8 mouse cellular contexts compared by ENCODE assay signal in genomic region chr11:5259944-5260598, GRCm38 (mm10). TPM values are rescaled to one million over a fixed set of nuclear protein-coding genes. Genes with fewer than 3 reads are reported as not detected.
DNase-seq lines count a peak whose midpoint lies in the region; ATAC-seq lines count a peak whose summit lies in the region.

No protein-coding gene starts in this region.

- ATAC-seq in heart, embryonic 14.5 days (ENCODE audit: insufficient number of reproducible peaks, insufficient read depth, low FRiP score, low read depth): no peak
- no peak for ATAC-seq in neural tube, embryonic 12.5 days (ENCODE audit: low FRiP score, low read depth)
- ATAC-seq in erythroid progenitor cell, adult 5-6 weeks (replicated peaks; ENCODE audit: low FRiP score, poor library complexity, severe bottlenecking): no peak

- peak overlapping the region; percentile 87 for H3K9ac ChIP-seq in heart, embryonic 14.5 days (ENCODE audit: low read length)
- H3K9ac ChIP-seq in neural tube, embryonic 12.5 days: no peak overlapping the region

- H3K4me3 ChIP-seq in heart, embryonic 14.5 days (ENCODE audit: control insufficient read depth in 1 of 2, insufficient read depth in 1 of 2, low read depth in 1 of 2, low read length in 2 of 2): peak overlapping the region; percentile 71 to 96
- peak overlapping the region; percentile 96 for H3K4me3 ChIP-seq in embryonic facial prominence, embryonic 10.5 days
- H3K4me3 ChIP-seq in neural tube, embryonic 12.5 days: peak overlapping the region; percentile 88

- peak overlapping the region; percentile 74 for H3K4me2 ChIP-seq in heart, embryonic 14.5 days (ENCODE audit: low read length)
- peak overlapping the region; percentile 81 for H3K4me2 ChIP-seq in neural tube, embryonic 12.5 days (replicated peaks)

- WGBS in heart, embryonic 14.5 days: 28% methylated on average over 10 of the region's 10 CpGs
- WGBS in embryonic facial prominence, embryonic 10.5 days: 68% methylated on average over 10 of the region's 10 CpGs
- WGBS in neural tube, embryonic 12.5 days: 32% methylated on average over 10 of the region's 10 CpGs

- no peaks in the 10 kb centered on the region for H3K36me3 ChIP-seq in heart, embryonic 14.5 days (ENCODE audit: control insufficient read depth, insufficient read depth, low read length)
- H3K36me3 ChIP-seq in embryonic facial prominence, embryonic 10.5 days (replicated peaks): no peaks in the 10 kb centered on the region
- no peaks in the 10 kb centered on the region for H3K36me3 ChIP-seq in neural tube, embryonic 12.5 days

- H3K27ac ChIP-seq in heart, embryonic 14.5 days (replicated peaks in 1 of 2; ENCODE audit: control insufficient read depth in 1 of 2, insufficient read depth in 1 of 2, low read depth in 2 of 2, low read length in 2 of 2): peak overlapping the region; percentile 71 to 83
- no peak overlapping the region for H3K27ac ChIP-seq in embryonic facial prominence, embryonic 10.5 days (replicated peaks)
- H3K27ac ChIP-seq in neural tube, embryonic 12.5 days: no peak overlapping the region

- no peaks in the 10 kb centered on the region for H3K27me3 ChIP-seq in heart, embryonic 14.5 days (ENCODE audit: control insufficient read depth, insufficient read depth, low read length)
- H3K27me3 ChIP-seq in embryonic facial prominence, embryonic 10.5 days (replicated peaks; ENCODE audit: low read depth, poor library complexity, severe bottlenecking): peaks cover 29% of the 10 kb centered on the region
- no peaks in the 10 kb centered on the region for H3K27me3 ChIP-seq in neural tube, embryonic 12.5 days (replicated peaks)

- no peak for DNase-seq in heart, adult 18-20 months
- no peak for DNase-seq in embryonic facial prominence, embryonic 10.5 days (ENCODE audit: low spot score)
- DNase-seq in induced T-regulatory cell, adult 2 months (ENCODE audit: low read depth): peak; percentile 70
- no peak for DNase-seq in frontal cortex, postnatal 36 days (ENCODE audit: low spot score in 2 of 2)
- DNase-seq in right cerebral cortex, adult 2 months (ENCODE audit: low spot score in 2 of 2): no peak

- H3K9me3 ChIP-seq in heart, embryonic 14.5 days (ENCODE audit: control insufficient read depth, low read length): no peaks in the 10 kb centered on the region
- no peaks in the 10 kb centered on the region for H3K9me3 ChIP-seq in embryonic facial prominence, embryonic 10.5 days
- no peaks in the 10 kb centered on the region for H3K9me3 ChIP-seq in neural tube, embryonic 12.5 days

- H3K4me1 ChIP-seq in heart, embryonic 14.5 days (ENCODE audit: control insufficient read depth in 2 of 2, insufficient read depth in 2 of 2, low read length in 2 of 2): peaks cover 26 to 55% of the 10 kb centered on the region in 2 experiments
- peaks cover 41% of the 10 kb centered on the region for H3K4me1 ChIP-seq in embryonic facial prominence, embryonic 10.5 days
- peaks cover 31% of the 10 kb centered on the region for H3K4me1 ChIP-seq in neural tube, embryonic 12.5 days

RNA-seq across cellular contexts. Expression of gene Kremen1, which starts 1.3 kb away (rescaled TPM):
- polyA plus RNA-seq in heart, embryonic 14.5 days (2014; fragmentation: Nextera tagmentation; extraction: Ambion mirVana): 20.9 and 24.8 TPM in 2 replicates
- 10 to 100 TPM; 82.3 to 83.3 TPM for total RNA-seq in heart, adult 18-20 months (2021)
- polyA plus RNA-seq in embryonic facial prominence, embryonic 10.5 days (2016; fragmentation: Nextera tagmentation; extraction: Ambion mirVana): 16.5 and 17.3 TPM in 2 replicates
- polyA plus RNA-seq in neural tube, embryonic 12.5 days (2016; fragmentation: Nextera tagmentation; extraction: Ambion mirVana): 14.6 and 15.5 TPM in 2 replicates
- total RNA-seq in erythroid progenitor cell, adult 5-6 weeks (2015; ENCODE audit: low replicate concordance): 0.36 and 1.3 TPM in 2 replicates
- 0.39 and 1.4 TPM in 2 replicates for total RNA-seq in erythroid progenitor cell, adult 5-6 weeks (2017; ENCODE audit: low replicate concordance)

Comparison
In these comparisons a context has a peak if more than half of its experiments do, and no peak if none do; other contexts are left out.
1. H3K27ac ChIP-seq: peak in heart, embryonic 14.5 days (2 of 2); none in embryonic facial prominence, embryonic 10.5 days (single experiment) and neural tube, embryonic 12.5 days (single experiment).
2. Peak in every context shown above with its lines, with median percentiles within 50 percentile points of each other: H3K4me3 ChIP-seq.